Comparison of ENCODE assay signal across 13 mouse cellular contexts in the genomic region with DNA sequence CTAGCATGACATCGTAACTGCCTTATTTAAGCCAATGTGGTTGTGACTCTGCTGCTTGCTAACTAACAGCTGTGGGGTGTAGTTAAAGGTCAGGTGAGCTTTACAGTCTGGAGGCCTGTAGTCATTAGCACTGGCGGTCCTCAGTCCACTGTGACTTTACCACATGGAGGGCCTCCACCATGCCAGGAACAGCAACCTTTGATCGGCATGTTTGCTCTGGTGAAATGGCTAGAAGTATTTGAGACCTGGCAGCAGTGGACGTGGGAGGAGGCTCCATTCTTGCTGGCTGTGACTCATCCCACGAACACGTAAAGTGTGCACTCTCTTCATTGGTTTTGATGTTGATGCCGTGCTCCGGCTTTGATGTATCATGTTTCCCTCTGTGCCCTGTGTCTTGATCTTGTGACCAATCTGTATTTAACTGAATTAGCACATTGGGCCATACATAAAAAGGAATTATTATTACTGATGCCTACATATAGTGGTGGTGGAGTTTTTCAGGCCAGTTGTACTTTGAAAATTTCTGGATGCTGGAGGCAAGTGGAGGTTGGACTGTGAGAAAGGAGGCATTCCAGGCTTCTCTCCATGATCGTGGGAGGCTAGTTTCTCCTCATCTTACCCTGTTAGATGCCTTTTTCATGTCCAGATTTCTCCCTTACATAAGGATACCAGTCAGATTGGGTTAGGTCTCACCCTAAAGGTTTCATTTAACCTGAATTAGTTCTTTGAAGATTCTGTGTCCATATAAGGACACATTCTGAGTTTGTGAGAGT. TPM values are rescaled to one million over a fixed set of nuclear protein-coding genes. Genes with fewer than 3 reads are reported as not detected.
DNase-seq lines count a peak whose midpoint lies in the region; ATAC-seq and TF ChIP-seq lines count a peak whose summit lies in the region.
"Had no signal": no experiment of that assay in that cellular context is flagged by ENCODE, and none has a peak within 500 bp of the region (broad histone marks: within the 10 kb centered on the region; RNA-seq: fewer than 3 reads in every experiment).

No protein-coding gene starts in this region.

- no peaks in the 10 kb centered on the region for H3K27me3 ChIP-seq in Patski
- H3K27me3 ChIP-seq in kidney, embryonic 14.5 days (ENCODE audit: control insufficient read depth, insufficient read depth, low read length), result no peaks in the 10 kb centered on the region
- H3K27me3 ChIP-seq in forebrain, embryonic 16.5 days (replicated peaks; ENCODE audit: control insufficient read depth, insufficient read depth, low read length), result no peaks in the 10 kb centered on the region
- H3K27me3 ChIP-seq: embryonic facial prominence, embryonic 13.5 days; hindbrain, embryonic 12.5 days had no signal

- H3K9me3 ChIP-seq in kidney, embryonic 14.5 days (ENCODE audit: control insufficient read depth, low read length), result no peaks in the 10 kb centered on the region
- H3K9me3 ChIP-seq in forebrain, embryonic 16.5 days (ENCODE audit: control insufficient read depth, low read length), result no peaks in the 10 kb centered on the region
- H3K9me3 ChIP-seq: embryonic facial prominence, embryonic 13.5 days; G1E; hindbrain, embryonic 12.5 days had no signal

- H3K4me3 ChIP-seq in kidney, embryonic 14.5 days (ENCODE audit: low read length), result no peak overlapping the region
- H3K4me3 ChIP-seq in forebrain, embryonic 16.5 days (replicated peaks; ENCODE audit: low read length), result no peak overlapping the region
- H3K4me3 ChIP-seq: embryonic facial prominence, embryonic 13.5 days; hindbrain, embryonic 12.5 days had no signal

- no peak overlapping the region for H3K4me2 ChIP-seq in kidney, embryonic 14.5 days (replicated peaks; ENCODE audit: low read depth, low read length)
- H3K4me2 ChIP-seq in forebrain, embryonic 16.5 days (ENCODE audit: low read length), result no peak overlapping the region
- H3K4me2 ChIP-seq: embryonic facial prominence, embryonic 13.5 days; hindbrain, embryonic 12.5 days had no signal

- POLR2A ChIA-PET in Patski (lab: Charles Lee), result no interaction called here

- in situ Hi-C loops in Patski (cut with MboI; ENCODE audit: low pct_unique_long_range_greater_than_20kb), result no loop called here

- CTCF ChIA-PET in Patski (lab: Charles Lee), result interaction anchor here (1.1 to 2.6 kb wide), 7 partner anchors 11 to 126 kb away, joined by 3 to 10 read pairs (median 4); no protein-coding TSS in a partner anchor

- no peak for TF ChIP-seq CTCF in Patski (IDR thresholded peaks at IDR 0.05)

- peak; percentile 91 for ATAC-seq in Patski
- 0 out of 2 replicates have a peak, but pooled peaks have one; percentile 50 for ATAC-seq in kidney, embryonic 14.5 days (ENCODE audit: low FRiP score, low TSS enrichment)
- ATAC-seq in forebrain, embryonic 16.5 days, result no peak

- intact Hi-C loops in heart, postnatal 14 days (cut with DNase I), result loop anchor here (2.0 to 5.0 kb wide), 2 partner anchors 73 to 125 kb away; partner anchors contain the start of gene Ppfibp1

- WGBS in kidney, embryonic 14.5 days, result 48% methylated on average over 9 of the region's 9 CpGs
- WGBS in forebrain, embryonic 16.5 days, result 89% methylated on average over 9 of the region's 9 CpGs

- H3K27ac ChIP-seq in kidney, embryonic 14.5 days (ENCODE audit: low read depth, low read length), result no peak overlapping the region
- no peak overlapping the region for H3K27ac ChIP-seq in forebrain, embryonic 16.5 days (ENCODE audit: low read length)
- H3K27ac ChIP-seq: embryonic facial prominence, embryonic 13.5 days; hindbrain, embryonic 12.5 days had no signal

- H3K4me1 ChIP-seq in kidney, embryonic 14.5 days (ENCODE audit: control insufficient read depth, insufficient read depth, low read length), result peaks cover 10% of the 10 kb centered on the region
- no peaks in the 10 kb centered on the region; the same call in 1 of the 2 replicates for H3K4me1 ChIP-seq in forebrain, embryonic 16.5 days (replicated peaks; ENCODE audit: control insufficient read depth, insufficient read depth, low read length)

- no peaks in the 10 kb centered on the region for H3K36me3 ChIP-seq in kidney, embryonic 14.5 days (ENCODE audit: control insufficient read depth, insufficient read depth, low read length)
- no peaks in the 10 kb centered on the region for H3K36me3 ChIP-seq in forebrain, embryonic 16.5 days (ENCODE audit: control insufficient read depth, insufficient read depth)
- H3K36me3 ChIP-seq: embryonic facial prominence, embryonic 13.5 days; G1E; hindbrain, embryonic 12.5 days had no signal

- no peak overlapping the region for H3K9ac ChIP-seq in kidney, embryonic 14.5 days (ENCODE audit: low read depth, low read length)
- no peak overlapping the region for H3K9ac ChIP-seq in forebrain, embryonic 16.5 days (replicated peaks; ENCODE audit: low read depth, low read length)
- H3K9ac ChIP-seq: embryonic facial prominence, embryonic 13.5 days; hindbrain, embryonic 12.5 days had no signal

- DNase-seq in heart, adult 18-20 months, result peak; percentile 35 to 41
- DNase-seq in heart, postnatal 14 days, result no peak
- DNase-seq in 3T3-L1 (ENCODE audit: low read depth, low spot score) (peak; percentile 96), Patski (ENCODE audit: low read depth, low spot score) (peak; percentile 82)
- no peak for DNase-seq in cerebellum, adult 8-10 months
- no peak for DNase-seq in cerebellum, postnatal 10 days
- DNase-seq: gastrocnemius, postnatal 36 days; retina, postnatal 1 day had no signal

RNA-seq across cellular contexts. Expression of gene 1700034J05Rik, which starts 5.9 kb away (rescaled TPM):
- not detected for total RNA-seq in heart, adult 18-20 months (2021)
- not detected for total RNA-seq in heart, postnatal 14 days (2021)
- polyA plus RNA-seq in Patski (2021), result not detected
- polyA plus RNA-seq in kidney, embryonic 14.5 days (2014; fragmentation: Nextera tagmentation; extraction: Ambion mirVana), result 0.37 and 0.45 TPM in 2 replicates
- polyA plus RNA-seq in forebrain, embryonic 16.5 days (2015; fragmentation: Nextera tagmentation; extraction: Ambion mirVana), result not detected in 2 replicates
- total RNA-seq: gastrocnemius, postnatal 36 days had no signal
- polyA plus RNA-seq: G1E had no signal

Comparison
In these comparisons a context has a peak if more than half of its experiments do, and no peak if none do; other contexts are left out.
1. DNase-seq: peak in heart, adult 18-20 months (2 of 2), 3T3-L1 (single experiment) and Patski (single experiment); none in heart, postnatal 14 days (0 of 2), cerebellum, adult 8-10 months (single experiment) and cerebellum, postnatal 10 days (0 of 2).